Mouse (Mus musculus) thymus, adult 2 months (tissue): Measurements from ENCODE around the gene Pcdh15.

Source experiments
- CTCF ChIP-seq: fragments of 200-500 bp; IDR thresholded peaks from 2 replicates; pipeline ENCODE4 v1.5.1; 2012; ENCODE audit warnings: mild to moderate bottlenecking, control low read depth, low read length, moderate library complexity, borderline replicate concordance; ENCODE audit not compliant: control insufficient read depth, poor library complexity, insufficient read depth; ENCODE audit errors: extremely low read depth
- POLR2A ChIP-seq: fragments of 200-500 bp; IDR thresholded peaks from 2 replicates; pipeline ENCODE4 v1.6.1; 2012; ENCODE audit warnings: mild to moderate bottlenecking, low read length, control low read depth, moderate library complexity; ENCODE audit not compliant: control insufficient read depth, poor library complexity, insufficient read depth; ENCODE audit errors: extremely low read depth

DNA sequence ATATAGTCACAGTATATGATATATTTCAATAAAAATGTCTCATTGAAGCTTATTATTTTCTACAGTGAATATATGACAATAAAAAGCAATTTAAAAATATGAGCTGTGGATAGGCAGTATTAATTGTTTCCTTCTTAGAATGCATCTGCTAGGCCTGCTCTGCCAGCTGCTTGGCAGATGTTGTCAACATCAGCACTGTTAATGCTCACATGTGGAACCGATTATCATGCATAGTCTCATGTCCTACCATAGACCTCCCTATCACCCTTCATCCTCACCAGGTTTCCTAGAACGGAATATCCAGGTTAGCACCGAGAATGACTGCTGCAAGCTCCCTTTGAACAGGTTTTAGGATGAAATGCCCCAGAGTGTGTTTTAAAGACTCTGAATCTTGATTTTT lies 420.3 kb downstream of the Pcdh15 start:
- no peak for TF ChIP-seq POLR2A
- no peak for TF ChIP-seq CTCF
